Mouse (Mus musculus): ENCODE measurements around the gene Olfr1223.
"Not testable (repeated sequence)": the region's sequence is repeated elsewhere in the genome, so short reads cannot be mapped to it uniquely, and the experiment has no call there.

The Olfr1223 gene

GRCm38 (mm10) chr2:89151460-89151859 lies at the start of gene Olfr1223:
Olfr1223 (minus strand) TSS chr2:89151560.
- DNase-seq (ENCODE audit: low read depth, low spot score), result no peak

GRCm38 (mm10) chr2:89199948-89200347 lies 48.6 kb upstream of the Olfr1223 start, which contains the start of gene Olfr1226:
Olfr1226 (minus strand) TSS chr2:89200048.
- DNase-seq (ENCODE audit: low read depth, low spot score), result no peak

- DNase-seq (ENCODE audit: low read depth, low spot score), result no peak
Measured at GRCm38 (mm10) chr2:89196325-89196982, 45.1 kb upstream of the Olfr1223 start.

GRCm38 (mm10) chr2:89174569-89174968 lies 23.2 kb upstream of the Olfr1223 start, which contains the start of gene Olfr1225:
Olfr1225 (minus strand) TSS chr2:89174669.
- DNase-seq (ENCODE audit: low read depth, low spot score), result no peak

DNA sequence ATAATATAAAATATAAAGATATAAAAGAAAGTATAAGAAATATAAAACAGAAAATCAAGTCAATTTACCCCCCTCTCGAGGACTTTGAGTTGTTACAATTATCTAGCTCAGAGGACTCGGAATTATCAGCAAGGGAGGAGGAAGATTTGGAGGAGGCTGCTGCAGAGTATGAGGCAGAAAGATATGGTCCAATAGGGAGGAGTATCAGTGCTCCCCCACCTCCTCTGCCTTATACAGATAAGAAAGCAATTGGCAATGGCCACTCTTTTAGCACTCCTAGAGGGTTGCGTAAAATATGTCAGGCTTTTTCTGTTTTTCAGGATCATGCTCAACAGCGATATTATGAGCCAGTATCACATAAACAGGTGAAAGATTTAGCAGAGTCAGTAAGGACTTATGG lies 13.4 kb upstream of the Olfr1223 start:
- not testable (repeated sequence) for DNase-seq (ENCODE audit: low read depth, low spot score)

DNA sequence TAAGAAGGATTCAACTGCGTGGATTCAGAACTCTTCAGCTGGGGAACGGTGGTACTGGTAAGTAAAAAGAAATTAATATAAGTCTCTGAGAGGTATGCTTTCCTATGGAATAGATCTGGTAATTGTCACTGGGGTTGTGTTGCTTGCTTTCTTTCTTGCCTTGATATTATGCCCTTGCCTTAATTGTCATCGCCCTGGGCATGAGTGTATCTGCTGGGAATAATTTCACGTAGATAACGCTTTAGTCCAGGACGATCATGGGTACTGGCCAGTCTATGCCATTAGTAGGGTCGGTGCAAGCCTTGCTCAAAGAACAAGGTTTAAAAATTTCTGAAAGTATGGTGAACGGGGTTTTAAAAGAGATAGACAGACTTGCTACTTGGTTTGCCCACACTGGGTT lies 12.6 kb upstream of the Olfr1223 start, which contains the start of gene Olfr1224-ps1:
Gene Olfr1224-ps1 (minus strand): TSS at position 101 of the 400 bp plus-strand sequence.
- DNase-seq (ENCODE audit: low read depth, low spot score), result not testable (repeated sequence)

- DNase-seq (ENCODE audit: low read depth, low spot score), result no peak
Measured at GRCm38 (mm10) chr2:89132954-89133353, 18.4 kb downstream of the Olfr1223 start, which contains the start of gene Olfr1222. Olfr1222 (minus strand) TSS chr2:89133054.

- DNase-seq (ENCODE audit: low read depth, low spot score), result no peak
Measured at GRCm38 (mm10) chr2:89117183-89117582, 34.2 kb downstream of the Olfr1223 start, which contains the start of gene Olfr1221. Olfr1221 (minus strand) TSS chr2:89117283.

DNA sequence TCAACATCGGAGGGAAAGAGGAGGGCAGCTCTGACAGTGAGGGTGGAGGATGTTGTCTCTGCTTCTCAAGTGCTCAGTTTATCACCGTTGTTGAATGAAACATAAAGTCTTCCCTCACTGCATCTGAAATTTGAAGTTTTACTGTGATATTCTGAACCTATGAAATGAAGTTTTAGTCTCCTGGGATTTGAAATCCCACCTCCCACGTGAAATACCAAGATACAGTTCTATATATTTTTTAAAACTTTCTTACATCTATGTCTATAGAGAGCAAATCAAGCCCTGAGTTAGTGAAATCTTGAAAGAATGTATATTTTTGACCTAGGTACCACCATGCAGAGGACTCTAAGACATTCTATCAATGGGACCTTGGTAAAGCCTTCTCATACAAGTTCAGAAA lies 44.6 kb downstream of the Olfr1223 start, which contains the start of gene Olfr1220:
Gene Olfr1220 (minus strand): TSS at position 101 of the 400 bp plus-strand sequence.
- DNase-seq (ENCODE audit: low read depth, low spot score), result no peak

DNA sequence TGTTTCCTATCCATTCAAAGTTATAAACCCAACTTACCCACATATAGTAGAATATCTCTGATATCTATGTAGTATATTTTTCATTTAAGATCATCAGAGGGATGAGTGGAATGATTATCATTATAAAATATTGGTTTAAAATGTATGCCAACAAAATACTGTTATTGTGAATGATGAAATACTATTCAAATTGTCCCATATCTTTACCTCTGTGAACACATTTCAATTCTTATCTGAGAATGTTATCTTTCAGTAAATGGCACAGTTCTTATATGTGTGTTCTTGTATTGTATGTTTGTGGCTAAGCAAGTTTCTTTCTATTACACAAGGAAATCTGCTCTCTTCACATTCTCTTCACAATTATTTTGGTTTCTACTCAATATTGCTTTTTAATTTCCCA lies 45.7 kb downstream of the Olfr1223 start:
- no peak for DNase-seq (ENCODE audit: low read depth, low spot score)

DNA sequence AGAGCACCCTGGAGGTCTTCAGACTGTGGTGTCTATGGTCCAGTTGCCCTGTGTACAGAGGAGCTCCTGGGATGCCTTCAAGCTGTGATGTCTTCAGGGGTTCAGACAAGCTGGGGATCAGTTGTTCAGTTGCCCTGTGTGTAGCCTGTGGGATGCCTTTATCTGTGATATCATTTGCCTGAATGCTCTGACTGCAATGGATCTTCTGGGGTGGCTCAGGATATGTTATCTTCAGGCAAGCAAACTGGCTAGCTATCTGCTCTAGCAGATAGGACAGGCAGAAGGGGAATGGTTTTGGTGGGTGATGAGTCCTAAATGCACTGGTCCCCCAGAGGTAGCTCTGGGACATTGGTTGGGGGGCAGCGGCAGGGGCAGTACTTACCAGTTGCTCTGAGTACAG lies 57.5 kb downstream of the Olfr1223 start:
- no peak for DNase-seq (ENCODE audit: low read depth, low spot score)

All from brain, embryonic 18.5 days (tissue).